Mouse (Mus musculus) midbrain, postnatal 0 days (tissue): ENCODE measurements at regions not wholly inside any gene's neighbourhood (a gene's known extent, or its start where the extent isn't known, plus 50 kb on each side); places are given as distances from the start of the nearest gene placed in this dataset.

Experiments used
- ATAC-seq: fragments of 200-750 bp; cut with Nextera tagmentation; 2 replicates; pipeline ENCODE4 v1.8.0; 2017; ENCODE audit warnings: moderate number of reproducible peaks, mild to moderate bottlenecking, moderate TSS enrichment, moderate library complexity; ENCODE audit not compliant: low FRiP score
- DNase-seq: peaks from one replicate; pipeline ENCODE4 v3.0.0-alpha.2; 2015; ENCODE audit warnings: low spot score
- H3K27ac ChIP-seq: fragments of 300-500 bp; sonication (generic); 2 replicates; pipeline ENCODE4 v1.5.1; 2014; ENCODE audit warnings: low read depth, mild to moderate bottlenecking, low read length, mixed read lengths
- H3K27me3 ChIP-seq: fragments of 300-500 bp; sonication (generic); 2 replicates; pipeline ENCODE4 v1.6.1; 2014; ENCODE audit warnings: low read length, control low read depth, mixed read lengths; ENCODE audit not compliant: insufficient read depth
- H3K36me3 ChIP-seq: fragments of 300-500 bp; sonication (generic); 2 replicates; pipeline ENCODE4 v1.6.1; 2014; ENCODE audit warnings: low read length, control low read depth, mixed read lengths; ENCODE audit not compliant: insufficient read depth
- H3K4me1 ChIP-seq: fragments of 300-500 bp; sonication (generic); 2 replicates; pipeline ENCODE4 v1.6.1; 2014; ENCODE audit warnings: mild to moderate bottlenecking, control low read depth, antibody characterized with exemption, low read length, mixed read lengths; ENCODE audit not compliant: insufficient read depth
- H3K4me2 ChIP-seq: fragments of 300-500 bp; sonication (generic); 2 replicates; pipeline ENCODE4 v1.6.1; 2014; ENCODE audit warnings: low read depth, mild to moderate bottlenecking, low read length, mixed read lengths; ENCODE audit not compliant: poor library complexity, severe bottlenecking
- H3K4me3 ChIP-seq: fragments of 300-500 bp; sonication (generic); 2 replicates; pipeline ENCODE4 v1.5.1; 2014; ENCODE audit warnings: low read depth, mild to moderate bottlenecking, low read length, moderate library complexity
- H3K9ac ChIP-seq: fragments of 300-500 bp; sonication (generic); replicated peaks from 2 replicates; pipeline ENCODE4 v1.6.1; 2014; ENCODE audit warnings: mild to moderate bottlenecking, low read length, moderate library complexity, mixed read lengths; ENCODE audit not compliant: poor library complexity, severe bottlenecking
- H3K9me3 ChIP-seq: fragments of 300-500 bp; sonication (generic); 2 replicates; pipeline ENCODE4 v1.6.1; 2016; ENCODE audit warnings: low read length, control low read depth
- CTCF ChIP-seq: IDR thresholded peaks from 2 replicates; pipeline ENCODE4 v1.5.1; 2016; ENCODE audit warnings: antibody characterized with exemption, mild to moderate bottlenecking
- WGBS: fragments of 180-500 bp; shearing (Covaris S2); extraction: QIAGEN DNeasy Blood & Tissue Kit; methylation state at CpG from one replicate; pipeline ENCODE4 v1.1.7; 2014; 5-methylcytosine and 5-hydroxymethylcytosine counted together

GRCm38 (mm10) chr2:38420498-38420897, 81.4 kb downstream of the Lhx2 start:
- H3K4me2 ChIP-seq: no peak overlapping the region
- WGBS: 79% methylated on average over 3 of the region's 3 CpGs
- no peaks in the 10 kb centered on the region for H3K36me3 ChIP-seq
- no peaks in the 10 kb centered on the region for H3K9me3 ChIP-seq
- TF ChIP-seq CTCF: no peak
- H3K4me3 ChIP-seq: no peak overlapping the region
- no peaks in the 10 kb centered on the region for H3K27me3 ChIP-seq
- H3K4me1 ChIP-seq: 0 out of 2 replicates have a peak, but pooled peaks cover 7% of the 10 kb centered on the region
- ATAC-seq: no peak
- no peak overlapping the region for H3K9ac ChIP-seq
- DNase-seq: no peak
- no peak overlapping the region for H3K27ac ChIP-seq

GRCm38 (mm10) chr2:38422406-38422805, 83.3 kb downstream of the Lhx2 start:
- ATAC-seq (no peak), DNase-seq (no peak)
- H3K9ac ChIP-seq: no peak overlapping the region
- H3K27ac ChIP-seq: no peak overlapping the region
- no peaks in the 10 kb centered on the region for H3K36me3 ChIP-seq
- no peak overlapping the region for H3K4me2 ChIP-seq
- TF ChIP-seq CTCF: no peak
- WGBS: 95% methylated on average over 3 of the region's 3 CpGs
- H3K4me3 ChIP-seq: no peak overlapping the region
- H3K9me3 ChIP-seq: no peaks in the 10 kb centered on the region
- H3K27me3 ChIP-seq: no peaks in the 10 kb centered on the region
- H3K4me1 ChIP-seq: 0 out of 2 replicates have a peak, but pooled peaks cover 7% of the 10 kb centered on the region

- 0 out of 2 replicates have a peak, but pooled peaks cover 7% of the 10 kb centered on the region for H3K4me1 ChIP-seq
- 20% methylated on average over 7 of the region's 7 CpGs for WGBS
- H3K4me3 ChIP-seq: no peak overlapping the region
- DNase-seq (peak; percentile 47), ATAC-seq (peak; percentile 41)
- no peak overlapping the region for H3K4me2 ChIP-seq
- H3K27me3 ChIP-seq: no peaks in the 10 kb centered on the region
- H3K9me3 ChIP-seq: no peaks in the 10 kb centered on the region
- TF ChIP-seq CTCF: no peak
- no peaks in the 10 kb centered on the region for H3K36me3 ChIP-seq
- H3K9ac ChIP-seq: no peak overlapping the region
- 0 out of 2 replicates have a peak overlapping the region, but pooled peaks have one; percentile 18 for H3K27ac ChIP-seq
Measured at GRCm38 (mm10) chr2:38423886-38424277, 84.8 kb downstream of the Lhx2 start.

GRCm38 (mm10) chr2:38424278-38424931, 85.3 kb downstream of the Lhx2 start:
- Histone ChIP-seq H3K4me1 (0 out of 2 replicates have a peak, but pooled peaks cover 7% of the 10 kb centered on the region), H3K27ac (0 out of 2 replicates have a peak overlapping the region, but pooled peaks have one; percentile 18), H3K27me3 (no peaks in the 10 kb centered on the region), H3K4me2 (peak overlapping the region; percentile 18; the same call in 1 of the 2 replicates), H3K9me3 (no peaks in the 10 kb centered on the region), H3K36me3 (no peaks in the 10 kb centered on the region), H3K4me3 (no peak overlapping the region), H3K9ac (no peak overlapping the region)
- no peak for TF ChIP-seq CTCF
- WGBS: 5% methylated on average over 16 of the region's 22 CpGs
- peak; percentile 47 for DNase-seq
- ATAC-seq: peak; percentile 77

GRCm38 (mm10) chr2:38424976-38425375, 85.9 kb downstream of the Lhx2 start:
- H3K27ac ChIP-seq: no peak overlapping the region

GRCm38 (mm10) chr2:38429752-38430378, 81.6 kb upstream of the Nek6 start:
- Histone ChIP-seq H3K27ac (no peak overlapping the region), H3K4me2 (no peak overlapping the region), H3K9me3 (no peaks in the 10 kb centered on the region), H3K9ac (no peak overlapping the region), H3K36me3 (no peaks in the 10 kb centered on the region), H3K4me3 (no peak overlapping the region), H3K4me1 (no peaks in the 10 kb centered on the region), H3K27me3 (no peaks in the 10 kb centered on the region)
- ATAC-seq (no peak), DNase-seq (peak; percentile 60)
- 38% methylated on average over 6 of the region's 6 CpGs for WGBS
- peak; percentile 72 for TF ChIP-seq CTCF

More at GRCm38 (mm10) chr2:38424976-38425375, 85.9 kb downstream of the Lhx2 start:
- no peak overlapping the region for H3K4me3 ChIP-seq
- no peaks in the 10 kb centered on the region for H3K27me3 ChIP-seq
- no peak for DNase-seq
- no peak for TF ChIP-seq CTCF
- no peaks in the 10 kb centered on the region for H3K9me3 ChIP-seq
- H3K36me3 ChIP-seq: no peaks in the 10 kb centered on the region
- ATAC-seq: peak; percentile 4
- WGBS: 19% methylated on average over 9 of the region's 9 CpGs
- no peak overlapping the region for H3K9ac ChIP-seq
- H3K4me2 ChIP-seq: peak overlapping the region; percentile 18; the same call in 1 of the 2 replicates
- 0 out of 2 replicates have a peak, but pooled peaks cover 7% of the 10 kb centered on the region for H3K4me1 ChIP-seq
